Mouse (Mus musculus): Measurements from ENCODE around the gene Slc44a5.

Slc44a5 gene

DNA sequence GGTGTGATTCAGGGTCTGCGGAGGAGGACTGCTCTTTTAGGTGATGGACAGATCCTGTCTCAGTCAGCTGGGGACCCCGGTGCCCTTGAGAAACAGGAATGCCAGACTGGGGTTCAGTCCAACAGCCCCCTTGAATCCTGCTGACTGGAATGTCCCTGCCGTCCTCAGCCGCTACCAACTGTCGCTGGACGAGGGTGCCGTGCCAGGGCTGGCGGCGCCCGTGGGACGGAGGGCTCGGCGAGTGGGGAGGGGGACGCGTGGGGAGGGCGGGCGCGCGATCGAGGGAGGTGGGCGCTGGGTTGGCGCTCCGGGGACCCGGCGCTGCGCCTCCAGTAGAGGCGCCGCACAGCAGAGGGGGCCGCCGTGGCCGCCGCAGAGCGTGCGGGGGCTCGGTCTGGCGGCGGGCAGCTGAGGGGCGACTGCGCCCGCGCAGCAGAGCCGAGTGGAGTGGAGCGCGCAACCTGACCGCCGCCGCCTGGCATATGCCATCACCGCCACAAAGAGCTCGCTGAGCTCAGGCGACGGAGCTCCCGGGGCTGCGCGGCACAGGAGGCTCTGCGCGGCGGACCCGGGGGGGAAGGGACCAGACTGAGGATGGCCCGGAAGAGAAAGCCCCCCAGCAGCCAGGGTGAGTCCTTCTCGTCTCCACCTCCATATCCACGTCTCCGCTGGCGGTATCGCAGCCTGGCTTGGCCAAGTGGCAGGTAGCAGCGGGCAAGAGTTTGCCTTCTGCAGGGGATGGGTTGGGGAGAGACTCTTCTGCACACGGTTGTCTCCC is at the start of gene Slc44a5:
Slc44a5 (plus strand) TSS at position 266 of the 778 bp plus-strand sequence.
- CTCF ChIA-PET = no interaction called here

DNA sequence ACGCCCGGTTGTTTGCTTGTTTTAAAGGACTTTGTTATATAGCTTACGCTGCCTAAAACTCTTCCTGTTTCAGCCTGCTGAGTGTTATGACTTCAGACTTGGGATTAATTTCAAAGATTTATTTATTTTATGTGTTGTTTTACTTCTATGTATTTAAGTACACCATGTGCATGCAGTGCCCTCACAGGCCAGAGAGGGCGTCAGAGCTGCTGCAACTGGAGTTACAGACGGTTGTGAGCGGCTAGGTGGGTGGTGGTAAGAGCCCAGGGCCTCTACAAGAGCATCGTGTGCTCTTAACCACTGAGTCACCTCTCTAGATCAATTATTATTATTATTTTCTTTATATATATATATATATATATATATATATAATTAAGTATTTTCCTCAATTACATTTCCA is 46.9 kb upstream of the Slc44a5 start:
- CTCF ChIA-PET = interaction anchor here (0.7 kb wide), 1 partner anchor 18 kb away, joined by 18 read pairs; no protein-coding TSS in a partner anchor

DNA sequence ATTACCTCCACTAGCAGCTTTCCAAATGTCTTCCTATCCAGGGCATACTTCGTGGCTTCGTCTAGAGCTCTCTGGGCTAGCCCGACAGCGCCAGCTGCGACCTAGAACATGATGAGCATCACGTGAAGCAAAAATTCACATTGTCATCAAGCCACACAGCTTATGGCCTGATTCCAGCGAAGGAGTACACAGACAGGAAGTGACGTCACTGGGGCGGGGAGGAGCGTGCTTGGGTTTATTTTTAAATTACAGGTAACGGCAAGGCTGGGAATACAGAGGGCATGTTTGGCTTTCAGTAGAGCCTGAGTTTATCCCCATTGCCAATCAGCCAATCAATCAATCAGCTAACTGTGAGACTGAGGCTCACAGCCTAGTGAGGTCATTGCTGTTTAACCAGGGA is 43.7 kb upstream of the Slc44a5 start:
- CTCF ChIA-PET = no interaction called here

DNA sequence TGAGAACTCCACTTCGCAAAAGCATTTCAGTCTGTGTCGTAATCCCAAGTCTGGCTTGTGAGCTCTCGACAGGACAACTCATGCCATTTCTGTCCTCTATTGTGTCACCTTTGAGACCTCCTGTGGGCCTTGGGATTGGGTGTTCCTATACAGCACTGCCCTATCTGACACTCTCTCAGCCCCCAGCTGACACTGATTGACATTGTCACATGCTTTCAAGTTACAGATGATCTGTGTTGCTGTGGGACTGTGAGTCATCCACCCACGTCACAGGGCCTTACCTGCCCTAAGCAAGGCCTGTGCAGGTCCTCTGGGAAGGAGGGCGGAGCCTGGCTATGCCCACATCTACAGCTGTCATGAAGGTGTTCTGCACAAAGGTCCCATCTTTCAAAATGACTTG is 40.8 kb upstream of the Slc44a5 start:
- CTCF ChIA-PET = no interaction called here

DNA sequence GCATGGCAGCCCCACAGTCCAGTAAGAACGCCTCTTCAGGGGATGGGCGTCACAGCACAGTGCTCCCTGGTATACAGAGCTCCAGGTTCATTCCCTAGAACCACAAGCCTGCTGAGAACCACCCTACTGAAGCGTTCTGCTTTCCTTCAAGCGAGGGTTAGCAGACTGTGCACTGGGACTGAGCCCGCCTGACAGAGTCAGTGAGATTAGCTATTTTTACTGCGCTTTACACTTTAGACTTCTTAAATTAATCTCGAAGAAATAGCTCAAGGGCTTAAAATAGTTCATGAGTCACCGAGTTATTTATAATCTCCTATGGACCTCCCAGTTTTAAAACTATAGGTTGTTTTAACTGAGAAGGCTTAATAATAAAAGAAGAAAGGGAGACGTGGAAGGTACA is 37.4 kb upstream of the Slc44a5 start:
- CTCF ChIA-PET = no interaction called here

DNA sequence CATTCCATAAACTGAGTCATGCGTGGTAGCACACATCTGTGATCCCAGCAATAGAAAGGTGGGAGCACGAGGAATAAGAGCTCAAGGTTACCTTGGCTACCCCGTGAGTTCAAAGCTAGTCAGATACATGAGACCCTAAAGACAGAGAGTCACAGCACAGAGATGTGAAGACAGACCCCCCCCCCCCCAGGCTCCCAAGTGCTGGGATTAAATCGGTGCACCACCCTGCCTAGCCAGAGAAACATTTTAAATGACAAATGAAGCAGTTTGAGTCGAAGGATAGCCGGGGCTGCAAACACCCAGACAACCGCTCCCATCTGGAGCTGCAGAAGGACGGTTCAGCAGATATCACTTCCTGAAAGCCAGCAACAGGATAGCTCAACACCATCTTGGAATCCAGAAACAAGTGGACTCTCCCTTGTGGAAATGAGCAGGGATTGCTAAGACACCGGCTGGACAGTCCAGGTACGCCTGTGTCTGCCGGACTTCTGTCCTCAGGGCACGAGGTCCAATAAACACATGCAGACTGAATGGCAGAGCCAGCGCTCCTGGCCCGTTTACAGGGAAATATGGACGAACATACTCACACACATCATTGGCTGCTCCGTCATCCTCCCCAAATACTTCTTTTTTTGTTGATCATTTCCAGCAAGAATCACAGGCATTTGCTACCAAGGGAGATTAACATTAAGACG is 36.0 kb upstream of the Slc44a5 start:
- CTCF ChIA-PET = no interaction called here

DNA sequence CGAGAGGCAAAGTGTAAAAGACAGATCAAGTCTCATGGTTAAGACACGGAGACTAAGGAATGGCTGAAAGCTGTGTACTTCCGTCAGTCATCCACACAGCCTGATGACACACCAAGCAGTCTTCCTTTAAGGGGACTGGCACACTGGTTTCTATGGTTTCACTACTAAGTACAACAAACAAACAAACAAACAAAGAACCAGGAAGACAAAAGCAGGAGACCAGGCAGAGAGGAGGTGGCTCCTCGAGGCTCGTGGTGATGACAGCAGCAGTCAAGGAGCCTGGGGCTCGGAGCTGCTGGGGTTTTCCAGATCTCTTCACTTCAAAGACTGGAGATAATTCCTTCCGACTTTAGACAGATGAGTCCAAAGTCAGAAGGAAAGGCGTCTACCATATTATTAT is 33.2 kb upstream of the Slc44a5 start:
- CTCF ChIA-PET = interaction anchor here (0.6 kb wide), 1 partner anchor 148 kb away, joined by 3 read pairs; no protein-coding TSS in a partner anchor

DNA sequence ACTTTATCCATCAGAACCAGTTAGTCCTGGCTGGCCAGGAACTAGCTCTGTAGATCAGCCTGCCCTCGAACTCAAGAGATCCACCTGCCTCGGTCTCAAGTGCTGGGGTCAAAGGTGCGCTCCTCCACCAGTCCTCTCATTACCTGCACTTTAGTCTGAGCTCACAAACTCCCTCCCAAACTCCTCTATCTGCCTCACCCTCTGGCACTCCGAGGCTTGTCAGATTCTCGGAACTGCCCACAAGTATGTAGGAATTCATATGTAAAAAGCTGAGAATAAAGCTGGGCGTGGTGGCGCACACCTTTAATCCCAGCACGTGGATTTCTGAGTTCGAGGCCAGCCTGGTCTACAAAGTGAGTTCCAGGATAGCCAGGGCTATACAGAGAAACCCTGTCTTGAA is 32.8 kb upstream of the Slc44a5 start:
- CTCF ChIA-PET = interaction anchor here (0.6 kb wide), 1 partner anchor 148 kb away, joined by 3 read pairs; no protein-coding TSS in a partner anchor

DNA sequence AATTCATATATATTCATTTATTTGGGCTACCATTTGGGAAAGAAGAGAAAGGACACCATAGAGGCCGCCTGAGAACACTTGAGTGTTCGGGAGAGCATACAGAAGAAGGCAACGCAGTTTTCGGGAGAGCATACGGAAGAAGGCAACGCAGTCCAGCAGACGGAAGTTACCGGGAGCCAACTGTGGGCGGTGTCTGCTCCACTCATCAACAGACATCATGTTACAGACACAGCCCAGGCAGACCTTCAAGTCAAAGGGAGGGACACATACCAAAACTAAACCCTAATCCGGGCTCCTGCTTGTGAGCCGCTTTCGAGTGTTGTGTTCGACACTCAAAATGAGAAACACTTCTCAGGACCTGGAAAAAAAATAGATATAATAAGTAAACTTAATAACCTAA is 31.6 kb upstream of the Slc44a5 start:
- CTCF ChIA-PET = no interaction called here

DNA sequence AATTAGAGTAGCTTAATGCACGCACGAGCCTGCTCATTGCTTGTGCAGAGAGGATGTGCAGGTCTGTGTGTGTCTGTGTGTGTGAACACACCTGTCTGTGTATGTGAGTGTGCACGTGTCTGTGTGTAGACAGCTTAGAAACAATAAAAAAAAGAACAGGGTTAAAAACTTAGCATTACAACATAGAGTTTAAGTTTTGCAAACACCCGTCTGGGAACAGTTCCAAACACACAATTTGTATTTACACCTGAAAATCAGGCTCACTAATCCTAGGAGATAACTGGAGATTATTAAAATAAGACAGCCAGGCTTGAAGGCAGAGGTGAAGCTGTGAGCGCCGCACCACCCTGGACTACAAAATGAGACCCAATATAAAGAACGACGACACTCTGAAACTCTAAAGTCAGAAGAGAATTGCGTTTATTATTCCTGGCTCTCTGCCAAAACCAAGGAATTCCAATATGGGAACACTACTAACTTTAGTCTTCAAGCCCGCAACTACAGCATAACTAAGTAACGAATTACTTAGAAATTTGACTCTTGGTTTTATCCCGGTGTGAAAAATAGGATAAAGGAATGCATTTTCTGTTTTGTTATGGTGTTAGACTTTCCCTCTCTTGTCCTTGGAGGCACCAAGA is 30.1 kb upstream of the Slc44a5 start:
- CTCF ChIA-PET = interaction anchor here (0.7 kb wide), 1 partner anchor 1597 kb away, joined by 3 read pairs; the partner anchor contains the start of gene Usp33

DNA sequence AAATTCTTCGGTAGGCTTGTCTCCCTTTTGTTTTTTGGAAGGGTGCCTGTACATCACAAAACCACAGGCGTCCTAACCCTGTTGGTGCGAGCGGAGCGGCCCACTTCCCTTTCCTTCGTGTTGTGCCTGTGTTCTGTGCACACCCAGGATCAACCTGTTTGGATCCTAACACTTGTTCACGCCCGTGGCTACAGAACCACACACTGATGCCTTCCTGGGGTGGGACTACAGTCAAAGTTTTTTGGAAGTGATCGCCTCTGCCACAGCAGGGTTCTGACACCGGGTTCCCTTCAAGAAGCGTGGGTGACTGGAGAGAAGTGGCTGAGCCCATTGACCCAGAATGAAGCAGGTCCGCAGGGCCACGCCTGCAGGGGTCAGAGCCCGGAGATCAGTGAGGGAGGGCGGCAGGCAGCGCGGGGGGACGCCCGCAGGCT is 29.3 kb upstream of the Slc44a5 start:
- CTCF ChIA-PET = no interaction called here

DNA sequence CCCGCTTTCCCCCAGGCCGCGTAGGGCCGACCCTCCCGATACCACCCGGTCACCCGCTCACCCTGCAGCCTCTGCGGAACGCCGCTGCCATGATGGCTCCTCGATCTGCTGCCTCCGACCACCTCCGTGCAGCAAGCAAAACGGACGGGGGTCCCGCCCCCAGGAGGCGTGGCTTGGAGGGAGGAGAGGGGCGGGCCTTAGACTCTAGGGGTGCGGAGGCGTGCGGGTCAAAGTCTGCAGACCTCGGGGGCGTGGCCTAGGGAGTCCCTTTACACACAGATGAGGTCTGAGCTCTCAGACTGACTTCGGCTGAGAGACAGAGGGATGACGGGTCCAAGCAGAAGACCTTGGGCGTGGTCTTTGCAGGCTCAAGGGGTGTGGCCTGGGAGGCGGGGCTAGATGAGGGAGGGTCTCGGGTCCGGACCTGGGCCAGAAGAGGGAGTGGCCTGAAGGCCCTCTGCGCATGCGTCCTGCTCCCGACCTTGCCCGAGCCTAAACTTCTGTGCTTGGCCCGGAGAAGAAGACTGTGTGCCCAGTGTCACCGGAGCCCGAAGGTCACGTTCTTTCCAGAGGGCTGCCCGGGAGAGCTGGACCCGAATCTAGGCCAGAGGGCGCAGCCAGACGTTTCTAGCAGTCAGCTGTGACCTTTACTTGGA is 28.8 kb upstream of the Slc44a5 start, which contains the start of gene Acadm:
Acadm (minus strand) TSS at position 298 of the 656 bp plus-strand sequence.
- CTCF ChIA-PET = interaction anchor here (0.5 kb wide), 1 partner anchor 1471 kb away, joined by 4 read pairs; no protein-coding TSS in a partner anchor

DNA sequence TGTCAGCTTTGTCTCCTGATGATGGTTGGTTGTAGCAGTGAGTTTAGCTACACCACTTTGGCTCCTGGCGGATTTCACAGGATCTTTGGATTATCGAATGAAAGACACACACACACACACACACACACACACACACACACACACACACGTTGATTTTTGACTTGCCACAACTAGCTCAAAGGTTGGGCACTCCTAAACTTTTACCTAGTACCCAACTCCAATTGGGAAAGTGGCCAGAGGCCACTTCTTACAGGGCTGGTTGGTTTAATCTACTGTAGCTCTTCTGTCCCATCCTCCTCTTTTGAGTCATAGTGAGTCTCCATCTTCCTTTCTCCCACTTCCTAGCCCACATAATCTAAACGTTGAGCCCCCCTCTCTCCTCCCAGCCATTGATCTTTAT is 26.0 kb upstream of the Slc44a5 start:
- CTCF ChIA-PET = no interaction called here

DNA sequence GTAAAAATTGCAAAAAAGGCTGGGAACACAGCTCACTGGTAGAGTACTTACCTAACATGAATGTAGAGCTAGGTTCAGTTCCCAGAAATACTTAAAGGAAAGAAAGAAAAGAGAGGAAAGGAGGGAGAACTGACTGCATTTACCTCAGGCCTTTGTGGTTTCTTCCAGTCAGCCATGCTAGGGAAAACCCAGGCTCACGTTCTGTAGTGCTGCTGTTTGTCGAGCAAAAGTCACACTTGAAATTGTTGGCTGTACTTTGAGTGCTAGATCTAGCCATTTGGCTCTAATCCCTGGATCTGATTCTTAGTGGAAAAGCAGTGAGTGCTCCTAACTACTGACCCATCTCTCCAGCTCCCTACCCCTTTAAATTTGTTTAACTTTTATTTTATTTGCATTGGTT is 25.1 kb upstream of the Slc44a5 start:
- CTCF ChIA-PET = no interaction called here

DNA sequence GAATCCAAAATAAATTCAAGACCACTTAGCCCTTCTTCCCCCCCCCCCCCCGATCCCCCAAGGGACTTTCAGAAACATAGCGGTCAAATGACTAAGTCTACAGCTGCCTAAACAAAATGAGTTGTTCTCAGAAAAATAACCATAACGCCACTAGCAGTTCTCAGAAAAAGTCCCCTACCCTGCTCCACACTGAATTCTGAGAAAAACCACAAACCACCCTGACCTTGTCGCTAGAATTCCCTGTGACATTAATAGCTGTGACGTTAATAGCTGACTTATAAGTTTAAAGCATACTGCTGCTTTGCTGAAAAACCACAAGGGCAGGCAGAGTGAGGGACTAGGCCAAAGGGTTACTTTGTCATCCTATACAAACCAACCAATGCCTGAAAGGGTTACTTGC is 15.3 kb upstream of the Slc44a5 start:
- CTCF ChIA-PET = no interaction called here

DNA sequence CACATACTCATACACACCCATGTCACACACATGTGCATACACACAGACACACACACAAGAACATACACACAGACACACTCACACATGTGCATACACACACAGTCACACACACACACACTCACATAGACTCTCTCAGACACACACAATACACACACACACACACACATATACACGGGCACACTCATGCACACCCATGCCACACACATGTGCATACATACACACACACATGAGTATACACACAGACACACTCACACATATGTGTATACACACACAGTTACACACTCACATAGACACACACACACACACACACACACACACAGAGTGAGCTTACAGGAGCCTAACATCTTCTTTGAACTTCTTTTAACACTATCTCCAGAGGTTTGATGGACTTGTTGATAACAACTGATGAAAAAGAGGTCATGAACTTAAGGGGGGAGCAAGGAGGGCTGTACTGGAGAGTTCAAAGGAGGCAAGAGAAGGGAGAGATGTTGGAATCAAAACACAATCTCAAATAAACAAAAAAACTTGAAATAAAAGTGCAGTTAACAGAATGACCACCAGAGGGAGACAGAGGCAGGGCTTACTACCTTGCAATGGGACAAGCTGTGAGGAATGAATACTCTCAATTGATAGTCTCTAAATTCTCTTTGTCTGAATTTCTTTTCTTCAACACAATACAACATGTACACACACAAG is 14.1 kb upstream of the Slc44a5 start:
- CTCF ChIA-PET = no interaction called here

DNA sequence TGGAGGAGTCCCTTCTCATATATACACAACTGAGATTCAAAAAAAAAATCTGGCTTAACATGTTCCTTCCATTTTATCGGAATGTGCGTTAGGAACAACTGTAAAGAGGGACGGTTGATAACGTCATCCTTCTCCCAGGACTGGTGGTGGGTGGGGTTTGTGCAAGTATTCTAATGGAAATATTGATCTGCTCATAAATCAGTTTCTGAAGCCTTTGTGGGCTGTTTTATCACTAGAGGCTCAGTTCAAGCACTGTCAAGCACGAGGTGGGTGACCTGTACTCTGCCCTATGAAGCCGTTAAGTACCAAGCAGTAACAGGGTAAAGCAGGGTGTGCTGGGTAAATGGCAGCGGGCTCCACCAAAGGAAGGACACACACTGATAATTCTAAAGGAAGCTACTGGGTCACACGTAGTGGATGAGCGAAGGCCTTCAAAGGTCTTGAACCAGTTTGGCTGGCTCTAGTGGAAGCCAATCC is 13.5 kb upstream of the Slc44a5 start:
- CTCF ChIA-PET = no interaction called here

DNA sequence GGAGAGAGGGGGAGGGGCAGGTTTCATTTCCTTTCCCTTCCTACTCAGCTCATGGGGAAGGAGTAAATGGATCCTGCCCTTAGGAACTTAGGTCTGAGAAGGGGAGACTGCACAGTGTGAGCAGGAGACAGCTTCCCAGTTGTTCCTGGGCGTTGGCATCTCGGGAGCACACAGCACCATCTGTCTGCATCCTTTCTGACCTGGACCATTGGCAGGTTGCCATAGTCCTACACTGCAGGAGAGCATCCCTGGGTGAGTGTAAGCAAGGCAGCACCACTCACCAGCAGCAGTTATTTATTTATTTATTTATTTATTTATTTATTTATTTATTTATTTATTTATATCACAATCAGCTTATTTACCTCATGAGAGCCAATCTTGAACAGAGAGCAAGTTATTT is 12.4 kb upstream of the Slc44a5 start:
- CTCF ChIA-PET = interaction anchor here (0.9 kb wide), 1 partner anchor 1541 kb away, joined by 3 read pairs; no protein-coding TSS in a partner anchor

DNA sequence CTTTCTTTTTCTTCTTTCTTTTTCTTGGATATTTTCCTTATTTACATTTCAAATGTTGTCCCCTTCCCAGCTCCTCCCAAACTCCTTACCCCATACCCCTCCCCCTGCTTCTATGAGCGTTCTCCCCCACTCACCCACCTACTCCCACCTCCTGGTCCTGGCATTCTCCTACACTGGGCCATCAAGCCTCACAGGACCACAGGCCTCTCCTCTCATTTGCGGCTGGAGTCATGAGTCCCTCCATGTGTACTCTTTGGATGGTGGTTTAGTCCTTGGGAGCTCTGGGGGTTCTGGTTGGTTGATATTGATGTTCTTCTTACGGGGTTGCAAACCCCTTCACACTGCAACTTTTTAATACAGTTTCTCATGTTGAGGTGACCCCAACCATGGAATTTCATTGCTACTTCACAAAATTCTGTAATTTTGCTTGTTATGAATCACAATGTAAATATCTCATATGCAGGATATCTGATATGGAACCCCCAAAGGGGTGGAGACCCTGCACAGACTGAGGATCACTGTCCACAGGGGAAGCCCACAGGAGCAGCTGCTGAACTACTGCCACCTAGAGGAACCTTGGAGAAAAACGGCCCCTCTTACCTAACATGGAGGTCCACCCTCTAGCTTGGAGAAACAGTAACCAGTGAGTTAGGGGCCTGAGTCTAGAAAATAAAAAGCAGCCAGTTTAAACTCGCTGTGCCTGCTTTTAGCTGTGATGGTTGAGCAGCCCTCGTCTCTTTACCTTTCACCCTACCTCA is 11.4 kb upstream of the Slc44a5 start:
- CTCF ChIA-PET = interaction anchor here (0.9 kb wide), 1 partner anchor 1542 kb away, joined by 3 read pairs; no protein-coding TSS in a partner anchor

DNA sequence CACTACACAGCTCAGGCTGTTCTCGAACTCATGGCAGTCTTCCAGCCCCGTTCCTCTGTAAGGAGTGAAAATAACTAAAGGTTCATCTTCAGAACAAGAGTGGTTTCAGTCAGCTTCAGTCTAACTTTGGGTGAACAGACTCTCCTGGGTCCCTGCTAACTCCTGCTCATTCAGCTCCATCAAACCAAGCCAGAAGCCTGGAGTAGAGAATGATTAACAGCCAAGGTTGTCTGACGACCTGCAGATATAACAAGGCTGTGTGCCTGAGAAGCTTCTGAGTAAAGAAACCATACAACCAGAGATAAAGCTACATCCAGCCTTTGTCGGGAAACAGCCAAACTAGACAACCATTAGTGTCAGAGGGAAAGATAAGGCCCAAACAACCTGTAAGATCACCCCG is 5.8 kb upstream of the Slc44a5 start:
- CTCF ChIA-PET = no interaction called here

Data from spleen, embryonic (tissue).